Mouse (Mus musculus): ENCODE measurements at regions not wholly inside any gene's neighbourhood (a gene's known extent, or its start where the extent isn't known, plus 50 kb on each side); places are given as distances from the start of the nearest gene placed in this dataset.

- TF ChIP-seq CTCF (IDR thresholded peaks at IDR 0.05; ENCODE audit: low read depth, low read length) (no peak), POLR2A (IDR thresholded peaks at IDR 0.05; ENCODE audit: insufficient read depth, low read length) (no peak), EP300 (IDR thresholded peaks at IDR 0.05; ENCODE audit: insufficient read depth, low read depth, low read length) (no peak)
- Histone ChIP-seq H3K9me3 (replicated peaks; ENCODE audit: control insufficient read depth, insufficient read depth, low read length, poor library complexity, severe bottlenecking) (no peaks in the 10 kb centered on the region), H3K36me3 (ENCODE audit: control insufficient read depth, insufficient read depth, low read length, poor library complexity, severe bottlenecking) (no peaks in the 10 kb centered on the region), H3K9ac (ENCODE audit: low read depth, poor library complexity, severe bottlenecking) (no peak overlapping the region), H3K27ac (ENCODE audit: insufficient read depth, low read length) (no peak overlapping the region), H3K4me3 (ENCODE audit: low read depth, low read length) (no peak overlapping the region), H3K4me1 (ENCODE audit: control insufficient read depth, insufficient read depth, low read length) (no peaks in the 10 kb centered on the region), H3K27me3 (ENCODE audit: control insufficient read depth, insufficient read depth, low read length, poor library complexity, severe bottlenecking) (no peaks in the 10 kb centered on the region)
These were observed 264.5 kb downstream of the Matn1 start for GRCm38 (mm10) chr4:131208637-131209036.

GRCm38 (mm10) chr4:131212711-131213110 lies 268.5 kb downstream of the Matn1 start:
- Histone ChIP-seq H3K27ac (ENCODE audit: insufficient read depth, low read length) (no peak overlapping the region), H3K4me3 (ENCODE audit: low read depth, low read length) (no peak overlapping the region), H3K9me3 (replicated peaks; ENCODE audit: control insufficient read depth, insufficient read depth, low read length, poor library complexity, severe bottlenecking) (no peaks in the 10 kb centered on the region), H3K4me1 (ENCODE audit: control insufficient read depth, insufficient read depth, low read length) (no peaks in the 10 kb centered on the region), H3K9ac (ENCODE audit: low read depth, poor library complexity, severe bottlenecking) (no peak overlapping the region), H3K36me3 (ENCODE audit: control insufficient read depth, insufficient read depth, low read length, poor library complexity, severe bottlenecking) (no peaks in the 10 kb centered on the region), H3K27me3 (ENCODE audit: control insufficient read depth, insufficient read depth, low read length, poor library complexity, severe bottlenecking) (no peaks in the 10 kb centered on the region)
- TF ChIP-seq POLR2A (IDR thresholded peaks at IDR 0.05; ENCODE audit: insufficient read depth, low read length) = no peak
- no peak for TF ChIP-seq EP300 (IDR thresholded peaks at IDR 0.05; ENCODE audit: insufficient read depth, low read depth, low read length)
- TF ChIP-seq CTCF (IDR thresholded peaks at IDR 0.05; ENCODE audit: low read depth, low read length) = no peak

GRCm38 (mm10) chr4:131215682-131216081 lies 271.5 kb downstream of the Matn1 start:
- Histone ChIP-seq H3K36me3 (ENCODE audit: control insufficient read depth, insufficient read depth, low read length, poor library complexity, severe bottlenecking) (no peaks in the 10 kb centered on the region), H3K9ac (ENCODE audit: low read depth, poor library complexity, severe bottlenecking) (no peak overlapping the region), H3K9me3 (replicated peaks; ENCODE audit: control insufficient read depth, insufficient read depth, low read length, poor library complexity, severe bottlenecking) (no peaks in the 10 kb centered on the region), H3K27ac (ENCODE audit: insufficient read depth, low read length) (no peak overlapping the region), H3K27me3 (ENCODE audit: control insufficient read depth, insufficient read depth, low read length, poor library complexity, severe bottlenecking) (no peaks in the 10 kb centered on the region), H3K4me1 (ENCODE audit: control insufficient read depth, insufficient read depth, low read length) (no peaks in the 10 kb centered on the region), H3K4me3 (ENCODE audit: low read depth, low read length) (no peak overlapping the region)
- TF ChIP-seq CTCF (IDR thresholded peaks at IDR 0.05; ENCODE audit: low read depth, low read length) (no peak), EP300 (IDR thresholded peaks at IDR 0.05; ENCODE audit: insufficient read depth, low read depth, low read length) (no peak), POLR2A (IDR thresholded peaks at IDR 0.05; ENCODE audit: insufficient read depth, low read length) (no peak)

GRCm38 (mm10) chr4:131216361-131216760 lies 272.2 kb downstream of the Matn1 start:
- no peak overlapping the region for H3K27ac ChIP-seq (ENCODE audit: insufficient read depth, low read length)
- no peak overlapping the region for H3K9ac ChIP-seq (ENCODE audit: low read depth, poor library complexity, severe bottlenecking)
- H3K9me3 ChIP-seq (replicated peaks; ENCODE audit: control insufficient read depth, insufficient read depth, low read length, poor library complexity, severe bottlenecking) = no peaks in the 10 kb centered on the region
- no peak overlapping the region for H3K4me3 ChIP-seq (ENCODE audit: low read depth, low read length)
- no peaks in the 10 kb centered on the region for H3K4me1 ChIP-seq (ENCODE audit: control insufficient read depth, insufficient read depth, low read length)
- no peaks in the 10 kb centered on the region for H3K36me3 ChIP-seq (ENCODE audit: control insufficient read depth, insufficient read depth, low read length, poor library complexity, severe bottlenecking)
- TF ChIP-seq POLR2A (IDR thresholded peaks at IDR 0.05; ENCODE audit: insufficient read depth, low read length) (no peak), EP300 (IDR thresholded peaks at IDR 0.05; ENCODE audit: insufficient read depth, low read depth, low read length) (no peak), CTCF (IDR thresholded peaks at IDR 0.05; ENCODE audit: low read depth, low read length) (no peak)
- no peaks in the 10 kb centered on the region for H3K27me3 ChIP-seq (ENCODE audit: control insufficient read depth, insufficient read depth, low read length, poor library complexity, severe bottlenecking)

- no peak overlapping the region for H3K9ac ChIP-seq (ENCODE audit: low read depth, poor library complexity, severe bottlenecking)
These were observed 272.9 kb downstream of the Matn1 start for GRCm38 (mm10) chr4:131217083-131217482.

GRCm38 (mm10) chr4:131217571-131218155 lies 273.5 kb downstream of the Matn1 start:
- Histone ChIP-seq H3K27me3 (ENCODE audit: control insufficient read depth, insufficient read depth, low read length, poor library complexity, severe bottlenecking) (no peaks in the 10 kb centered on the region), H3K9me3 (replicated peaks; ENCODE audit: control insufficient read depth, insufficient read depth, low read length, poor library complexity, severe bottlenecking) (no peaks in the 10 kb centered on the region), H3K9ac (ENCODE audit: low read depth, poor library complexity, severe bottlenecking) (no peak overlapping the region), H3K36me3 (ENCODE audit: control insufficient read depth, insufficient read depth, low read length, poor library complexity, severe bottlenecking) (no peaks in the 10 kb centered on the region), H3K27ac (ENCODE audit: insufficient read depth, low read length) (no peak overlapping the region), H3K4me1 (ENCODE audit: control insufficient read depth, insufficient read depth, low read length) (no peaks in the 10 kb centered on the region), H3K4me3 (ENCODE audit: low read depth, low read length) (no peak overlapping the region)
- TF ChIP-seq POLR2A (IDR thresholded peaks at IDR 0.05; ENCODE audit: insufficient read depth, low read length) (no peak), CTCF (IDR thresholded peaks at IDR 0.05; ENCODE audit: low read depth, low read length) (no peak), EP300 (IDR thresholded peaks at IDR 0.05; ENCODE audit: insufficient read depth, low read depth, low read length) (no peak)

More at GRCm38 (mm10) chr4:131217083-131217482, 272.9 kb downstream of the Matn1 start:
- no peaks in the 10 kb centered on the region for H3K4me1 ChIP-seq (ENCODE audit: control insufficient read depth, insufficient read depth, low read length)
- no peaks in the 10 kb centered on the region for H3K36me3 ChIP-seq (ENCODE audit: control insufficient read depth, insufficient read depth, low read length, poor library complexity, severe bottlenecking)
- no peaks in the 10 kb centered on the region for H3K27me3 ChIP-seq (ENCODE audit: control insufficient read depth, insufficient read depth, low read length, poor library complexity, severe bottlenecking)
- H3K4me3 ChIP-seq (ENCODE audit: low read depth, low read length) = no peak overlapping the region
- no peak overlapping the region for H3K27ac ChIP-seq (ENCODE audit: insufficient read depth, low read length)
- H3K9me3 ChIP-seq (replicated peaks; ENCODE audit: control insufficient read depth, insufficient read depth, low read length, poor library complexity, severe bottlenecking) = no peaks in the 10 kb centered on the region
- TF ChIP-seq EP300 (IDR thresholded peaks at IDR 0.05; ENCODE audit: insufficient read depth, low read depth, low read length) (no peak), CTCF (IDR thresholded peaks at IDR 0.05; ENCODE audit: low read depth, low read length) (no peak), POLR2A (IDR thresholded peaks at IDR 0.05; ENCODE audit: insufficient read depth, low read length) (no peak)

Measured in ES-Bruce4 (cell line).